Mouse (Mus musculus) megakaryocyte, embryonic 14.5 days (primary cell): ENCODE results near the gene Zfp160. TPM values are rescaled to one million over a fixed set of nuclear protein-coding genes. Genes with fewer than 3 reads are reported as not detected.
"Not testable (repeated sequence)": the region's sequence is repeated elsewhere in the genome, so short reads cannot be mapped to it uniquely, and the experiment has no call there.

Experiments
- H3K27me3 ChIP-seq: replicated peaks from 2 replicates; pipeline ENCODE3; 2012; ENCODE audit warnings: inconsistent platforms
- H3K36me3 ChIP-seq: replicated peaks from 2 replicates; pipeline ENCODE3; 2012; ENCODE audit warnings: low read length, inconsistent platforms, mixed read lengths
- H3K4me1 ChIP-seq: 2 replicates; pipeline ENCODE4 v1.6.1; 2012; ENCODE audit warnings: inconsistent platforms
- H3K4me3 ChIP-seq: replicated peaks from 2 replicates; pipeline ENCODE3; 2012; ENCODE audit warnings: moderate library complexity, mild to moderate bottlenecking, inconsistent platforms
- H3K9me3 ChIP-seq: 2 replicates; pipeline ENCODE4 v1.6.1; 2012; ENCODE audit warnings: inconsistent platforms
- FLI1 ChIP-seq: IDR thresholded peaks from 2 replicates; pipeline ENCODE4 v1.6.1; 2012; ENCODE audit warnings: low read length, inconsistent platforms, mixed read lengths
- GATA1 ChIP-seq: IDR thresholded peaks from 3 replicates; pipeline ENCODE4 v1.6.1; 2012; ENCODE audit warnings: mixed read lengths, low read length, inconsistent platforms, borderline replicate concordance
- polyA plus RNA-seq: library from polyadenylated mRNA; stranded (reverse); fragments of >175 nt; gene quantifications from 2 replicates; pipeline ENCODE4 v1.2.3, GENCODE M21; 2012; ENCODE audit warnings: low replicate concordance; ENCODE audit not compliant: insufficient read depth

Gene Zfp160
- 0.32 TPM in 1 of 2 replicates, not detected in the other for polyA plus RNA-seq

DNA sequence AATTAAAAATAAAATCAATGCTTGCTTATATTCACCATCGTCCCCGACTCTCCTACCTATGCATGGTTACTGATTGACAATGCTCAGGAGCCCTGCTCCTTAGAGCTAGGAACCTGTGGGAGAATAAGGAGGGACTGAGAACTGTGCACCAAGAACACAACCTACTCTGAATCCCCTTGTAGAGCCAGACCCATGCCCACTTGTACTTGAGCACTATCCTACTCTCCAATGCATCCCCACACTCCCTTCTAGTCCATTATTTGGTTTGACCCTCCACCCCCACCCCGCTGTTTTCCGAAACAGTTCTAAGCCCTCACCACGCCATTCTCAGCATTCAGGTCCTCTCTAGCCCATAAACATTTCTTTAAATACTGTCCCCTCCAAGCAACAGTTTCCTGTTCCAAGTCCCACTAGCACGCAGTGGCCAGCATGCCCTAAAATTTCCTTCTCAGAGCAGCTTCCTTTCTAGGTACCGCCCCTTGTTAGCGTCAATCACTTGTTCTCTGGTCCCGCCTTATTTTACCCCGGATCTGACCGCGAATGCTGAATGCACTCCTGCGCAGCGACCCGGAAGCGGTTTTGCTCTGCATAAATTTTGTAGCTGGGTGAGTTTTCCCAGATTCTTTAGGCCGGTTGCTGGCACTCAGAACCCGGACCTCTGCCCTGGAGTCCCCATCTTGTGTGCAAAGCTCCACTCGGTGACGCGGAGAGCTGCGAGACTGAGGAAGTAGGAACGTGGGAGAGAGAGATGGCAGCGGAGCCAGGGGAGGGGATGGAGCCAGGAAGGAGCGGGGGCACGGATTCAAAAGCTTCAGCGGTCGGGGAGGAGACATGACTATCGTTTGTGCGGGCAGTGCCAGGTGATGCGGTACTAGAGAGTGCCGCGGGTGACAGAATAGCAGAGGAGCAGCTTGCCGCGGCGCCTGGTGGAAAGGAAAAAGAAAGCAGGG lies at the start of gene Zfp160:
Zfp160 (plus strand) TSS at position 522 of the 950 bp plus-strand sequence.
- H3K4me1 ChIP-seq = peaks cover 25% of the 10 kb centered on the region
- peak within 1 kb of the TSS; percentile 98 for H3K4me3 ChIP-seq
- TF ChIP-seq GATA1 (no peak), FLI1 (no peak)
- H3K27me3 ChIP-seq = peaks cover 2% of the 10 kb centered on the region
- H3K9me3 ChIP-seq = no peaks in the 10 kb centered on the region
- H3K36me3 ChIP-seq = peaks cover 24% of the 10 kb centered on the region

DNA sequence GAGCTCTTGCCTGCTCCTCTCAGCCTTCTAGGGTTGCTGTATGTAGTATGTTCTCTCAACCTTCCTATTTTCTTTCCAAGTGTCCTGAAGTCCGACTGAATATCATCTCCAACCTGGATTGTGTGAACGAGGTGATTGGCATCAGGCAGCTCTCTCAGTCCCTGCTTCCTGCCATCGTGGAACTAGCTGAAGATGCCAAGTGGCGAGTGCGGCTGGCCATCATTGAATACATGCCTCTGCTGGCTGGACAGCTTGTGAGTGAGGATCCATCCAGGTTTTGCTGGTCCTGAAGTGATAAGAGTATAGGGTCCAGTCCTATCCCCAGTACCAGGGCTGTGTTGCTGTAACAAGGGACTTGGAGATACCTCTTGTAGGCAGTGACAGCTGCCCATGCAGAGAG lies 48.3 kb upstream of the Zfp160 start:
- Histone ChIP-seq H3K4me3 (no peak overlapping the region), H3K9me3 (no peaks in the 10 kb centered on the region), H3K36me3 (peaks cover 100% of the 10 kb centered on the region), H3K4me1 (no peaks in the 10 kb centered on the region), H3K27me3 (no peaks in the 10 kb centered on the region)
- TF ChIP-seq FLI1 (no peak), GATA1 (no peak)

- no peaks in the 10 kb centered on the region for H3K9me3 ChIP-seq
- H3K36me3 ChIP-seq = peaks cover 96% of the 10 kb centered on the region
- H3K4me3 ChIP-seq = no peak overlapping the region
- no peaks in the 10 kb centered on the region for H3K27me3 ChIP-seq
- no peaks in the 10 kb centered on the region for H3K4me1 ChIP-seq
- TF ChIP-seq FLI1 = no peak
- no peak for TF ChIP-seq GATA1
Observed at GRCm38 (mm10) chr17:20965421-20965820, 43.3 kb upstream of the Zfp160 start.

DNA sequence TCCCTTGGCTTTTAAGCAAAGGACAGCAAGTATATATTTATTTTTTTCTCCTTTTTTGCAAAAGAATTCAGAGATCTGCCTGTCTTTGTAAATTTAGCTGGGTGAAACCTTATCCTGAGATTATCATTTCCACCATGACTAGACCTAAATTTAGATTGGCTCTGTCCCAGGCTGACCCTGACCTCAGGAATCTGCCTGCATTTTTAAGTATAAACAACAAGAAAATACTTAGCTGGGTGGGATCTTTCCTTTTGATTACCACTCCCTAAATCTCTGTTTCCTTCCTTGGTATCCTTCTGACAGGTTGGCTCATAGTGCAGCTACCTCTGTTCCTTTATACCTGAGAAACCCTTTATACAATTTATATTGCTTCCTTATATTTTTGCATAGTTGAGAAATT lies 42.0 kb upstream of the Zfp160 start:
- Histone ChIP-seq H3K9me3 (no peaks in the 10 kb centered on the region), H3K4me1 (no peaks in the 10 kb centered on the region), H3K4me3 (no peak overlapping the region), H3K27me3 (no peaks in the 10 kb centered on the region), H3K36me3 (peaks cover 83% of the 10 kb centered on the region)
- TF ChIP-seq FLI1 (no peak), GATA1 (no peak)

GRCm38 (mm10) chr17:20993716-20994115 lies 15.0 kb upstream of the Zfp160 start:
- Histone ChIP-seq H3K4me3 (no peak overlapping the region), H3K36me3 (no peaks in the 10 kb centered on the region), H3K9me3 (no peaks in the 10 kb centered on the region), H3K4me1 (no peaks in the 10 kb centered on the region), H3K27me3 (no peaks in the 10 kb centered on the region)
- no peak for TF ChIP-seq FLI1
- TF ChIP-seq GATA1 = no peak

GRCm38 (mm10) chr17:20996364-20996763 lies 12.3 kb upstream of the Zfp160 start, which contains the start of gene Vmn1r233:
Vmn1r233 (minus strand) TSS chr17:20996464.
- Histone ChIP-seq H3K27me3 (no peaks in the 10 kb centered on the region), H3K4me3 (no peak within 1 kb of the TSS), H3K36me3 (no peaks in the 10 kb centered on the region), H3K9me3 (no peaks in the 10 kb centered on the region), H3K4me1 (no peaks in the 10 kb centered on the region)
- TF ChIP-seq GATA1 (no peak), FLI1 (no peak)

DNA sequence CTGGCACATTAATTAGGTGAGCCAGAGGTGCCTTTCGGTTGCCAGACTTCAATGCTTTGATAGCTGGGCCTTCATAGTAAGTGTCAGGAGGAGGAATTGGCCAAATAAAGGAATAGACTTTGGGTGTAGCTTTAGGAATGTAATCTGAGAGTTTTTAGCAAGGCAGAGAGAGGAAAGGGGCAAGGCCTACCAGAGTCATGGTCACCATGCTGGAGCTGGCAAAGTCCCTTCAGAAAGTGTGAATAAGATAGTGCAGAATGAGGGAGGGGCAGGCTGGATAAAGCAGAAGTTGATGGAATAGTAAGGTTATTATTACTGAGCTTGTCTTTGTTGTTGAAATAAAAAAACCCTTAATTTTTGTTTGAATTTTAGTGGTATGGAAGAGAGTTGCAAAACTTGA lies 1.0 kb downstream of the Zfp160 start:
- H3K36me3 ChIP-seq = peaks cover 29% of the 10 kb centered on the region
- no peak for TF ChIP-seq FLI1
- TF ChIP-seq GATA1 = no peak
- H3K4me3 ChIP-seq = peak overlapping the region; percentile 98
- H3K27me3 ChIP-seq = no peaks in the 10 kb centered on the region
- peaks cover 25% of the 10 kb centered on the region for H3K4me1 ChIP-seq
- H3K9me3 ChIP-seq = no peaks in the 10 kb centered on the region

DNA sequence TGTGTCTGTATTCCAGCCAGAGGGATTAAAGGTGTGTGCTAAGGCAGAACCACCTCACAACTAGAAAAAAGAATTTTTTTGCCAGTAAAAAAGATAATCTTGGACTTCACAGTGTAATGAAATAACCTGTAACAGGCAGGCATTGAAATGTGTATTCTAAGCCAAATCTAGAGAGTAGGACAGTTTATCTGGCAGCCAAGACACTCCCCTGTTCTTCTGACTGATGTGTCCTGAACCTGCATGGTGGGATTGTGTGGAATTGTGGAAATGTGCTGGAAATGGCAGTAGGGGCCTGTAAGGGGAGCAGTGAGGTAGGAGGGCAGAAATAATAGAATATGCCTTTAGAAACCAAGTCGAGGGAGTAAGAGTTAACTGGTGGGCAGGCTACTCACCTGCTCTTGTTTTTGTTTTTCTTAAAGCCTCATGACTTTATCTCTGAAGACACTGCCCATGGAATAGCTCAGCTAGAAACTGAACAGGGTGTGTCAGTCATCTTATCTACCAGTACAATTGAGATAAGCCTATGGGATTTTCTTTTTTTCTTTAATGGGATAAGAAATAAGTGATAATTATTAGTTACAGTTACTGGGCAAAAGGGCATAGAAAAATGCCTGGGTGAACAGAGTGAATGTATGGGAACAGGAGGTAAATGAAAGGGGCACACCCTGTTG lies 9.8 kb downstream of the Zfp160 start:
- Histone ChIP-seq H3K27me3 (no peaks in the 10 kb centered on the region), H3K4me1 (no peaks in the 10 kb centered on the region), H3K4me3 (no peak overlapping the region), H3K36me3 (peaks cover 87% of the 10 kb centered on the region), H3K9me3 (no peaks in the 10 kb centered on the region)
- TF ChIP-seq FLI1 (no peak), GATA1 (no peak)

DNA sequence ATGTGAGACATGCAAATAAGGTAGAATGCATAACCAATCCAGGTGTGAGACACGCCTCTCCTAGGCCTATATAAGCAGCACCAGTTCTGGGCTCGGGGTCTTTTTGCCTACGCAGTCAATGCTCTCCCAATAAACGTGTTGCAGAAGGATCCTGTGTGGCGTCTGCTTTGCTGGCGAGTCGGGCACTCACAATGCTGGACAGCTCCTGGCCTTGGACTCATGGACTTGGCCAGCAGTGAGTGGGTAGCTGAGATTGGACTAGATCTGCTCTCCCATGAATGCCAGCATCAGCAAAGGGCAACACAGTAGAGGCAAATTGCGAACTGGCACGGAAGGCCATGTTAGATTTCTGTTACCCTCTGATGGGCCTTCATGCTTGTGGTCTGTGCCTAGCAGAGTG lies 39.3 kb downstream of the Zfp160 start:
- H3K27me3 ChIP-seq, H3K4me1 ChIP-seq, H3K36me3 ChIP-seq, H3K4me3 ChIP-seq: not testable (repeated sequence)
- H3K9me3 ChIP-seq = peaks cover 18% of the 10 kb centered on the region

GRCm38 (mm10) chr17:21050901-21051300 lies 42.2 kb downstream of the Zfp160 start:
- no peaks in the 10 kb centered on the region for H3K4me1 ChIP-seq
- TF ChIP-seq GATA1 (no peak), FLI1 (no peak)

GRCm38 (mm10) chr17:21051341-21051740 lies 42.6 kb downstream of the Zfp160 start:
- H3K4me3 ChIP-seq, H3K4me1 ChIP-seq, H3K36me3 ChIP-seq, H3K27me3 ChIP-seq: not testable (repeated sequence)
- peaks cover 15% of the 10 kb centered on the region for H3K9me3 ChIP-seq

More at GRCm38 (mm10) chr17:21050901-21051300, 42.2 kb downstream of the Zfp160 start:
- Histone ChIP-seq H3K4me3 (no peak overlapping the region), H3K9me3 (peaks cover 15% of the 10 kb centered on the region), H3K36me3 (no peaks in the 10 kb centered on the region), H3K27me3 (no peaks in the 10 kb centered on the region)

- H3K9me3 ChIP-seq, H3K27me3 ChIP-seq, H3K4me1 ChIP-seq, H3K4me3 ChIP-seq, H3K36me3 ChIP-seq: not testable (repeated sequence)
Observed at GRCm38 (mm10) chr17:21051919-21052318, 43.2 kb downstream of the Zfp160 start.
